Mouse (Mus musculus): ENCODE measurements at regions not wholly inside any gene's neighbourhood (a gene's known extent, or its start where the extent isn't known, plus 50 kb on each side); places are given as distances from the start of the nearest gene placed in this dataset.
"Not testable (repeated sequence)": the region's sequence is repeated elsewhere in the genome, so short reads cannot be mapped to it uniquely, and the experiment has no call there.

DNA sequence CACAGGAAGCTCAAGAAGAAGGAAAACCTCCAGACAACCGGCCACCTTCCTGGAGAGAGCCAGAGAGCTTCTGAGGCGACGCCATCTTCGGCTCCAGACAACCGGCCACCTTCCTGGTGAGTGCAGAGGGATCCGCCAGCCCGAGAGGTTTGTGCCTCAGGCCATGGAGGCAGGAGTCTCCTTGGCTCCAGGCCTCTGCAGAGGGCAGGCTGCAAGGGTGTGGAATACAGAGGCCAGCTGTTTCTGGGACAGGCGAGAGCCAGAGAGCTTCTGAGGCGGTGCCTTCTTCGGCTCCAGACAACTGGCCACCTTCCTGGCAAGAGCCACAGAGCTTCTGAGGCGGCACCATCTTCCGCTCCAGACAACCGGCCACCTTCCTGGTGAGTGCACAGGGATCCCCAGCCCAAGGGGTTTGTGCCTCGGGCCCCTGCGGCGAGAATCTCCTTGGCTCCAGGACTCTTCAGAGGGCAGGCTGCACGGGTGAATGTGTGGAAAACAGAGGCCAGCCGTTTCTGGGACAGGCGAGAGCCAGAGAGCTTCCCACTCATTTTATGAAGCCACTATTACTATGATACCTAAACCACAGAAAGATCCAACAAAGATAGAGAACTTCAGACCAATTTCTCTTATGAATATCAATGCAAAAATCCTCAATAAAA is 441.4 kb downstream of the Arl6ip6 start:
- not testable (repeated sequence) for DNase-seq

DNA sequence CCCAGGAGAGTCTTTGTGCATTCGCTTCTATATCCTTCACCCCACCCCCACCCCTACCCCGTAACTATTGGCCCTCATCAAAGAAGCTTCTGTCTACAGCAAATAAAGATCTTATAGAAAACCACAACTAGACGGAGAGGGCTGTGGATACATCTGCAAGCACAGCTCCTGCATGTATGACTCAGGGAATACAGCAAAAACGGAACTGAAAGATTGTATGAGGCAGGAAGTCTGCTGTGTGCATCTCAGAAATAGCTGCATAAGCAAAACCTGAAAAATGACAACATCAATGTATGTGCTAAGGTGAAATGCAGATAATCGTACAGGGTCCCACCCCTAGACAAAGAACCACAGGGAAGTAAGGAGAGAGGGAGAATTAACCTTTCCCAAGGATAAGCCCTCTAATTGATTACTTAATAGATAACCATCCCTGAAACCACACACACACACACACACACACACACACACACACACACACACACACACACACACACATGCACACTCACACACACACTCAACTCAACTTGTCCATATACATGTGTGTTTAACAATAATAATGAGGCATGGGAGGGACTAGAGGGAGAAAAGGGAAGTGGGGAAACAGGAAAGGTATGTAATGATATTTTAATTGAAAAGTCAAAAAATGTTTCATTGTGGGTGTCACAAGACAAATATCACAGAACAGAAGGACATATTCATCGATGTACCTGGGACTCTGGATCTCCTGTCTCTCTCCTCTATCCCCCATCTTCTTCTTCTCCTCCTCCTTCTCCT is 416.6 kb downstream of the Rprm start:
- DNase-seq: no peak

DNA sequence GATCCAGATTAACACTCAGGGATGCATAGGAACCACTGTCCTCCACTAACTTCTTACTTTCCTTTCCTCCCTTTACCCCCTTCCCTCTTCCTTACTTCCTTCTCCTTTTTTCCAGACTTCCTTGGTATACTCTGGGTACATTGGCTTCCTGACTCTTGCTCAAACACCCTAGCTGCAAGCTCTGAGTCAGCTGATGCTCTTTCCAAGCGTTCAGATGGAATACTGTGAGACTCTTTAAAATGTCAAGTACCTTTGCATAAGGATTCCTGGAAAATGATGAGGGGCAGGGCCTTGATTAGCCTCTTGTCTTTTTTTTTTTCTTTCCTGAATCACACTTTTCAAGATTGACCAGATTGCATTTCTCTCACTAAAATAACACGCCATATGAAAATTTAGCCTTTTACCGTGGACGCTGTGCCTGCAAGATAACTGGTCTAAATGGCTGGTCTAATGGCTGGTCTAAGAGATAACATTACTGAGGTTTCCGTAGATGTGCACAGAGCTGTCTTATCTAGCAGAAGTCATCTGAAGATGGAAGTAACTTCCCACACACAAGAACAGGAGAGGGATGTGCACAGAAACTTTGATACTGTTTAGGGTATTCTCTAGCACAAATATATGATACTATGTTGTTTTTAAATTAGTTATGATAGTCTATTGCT is 404.9 kb downstream of the Rprm start:
- DNase-seq: no peak

DNA sequence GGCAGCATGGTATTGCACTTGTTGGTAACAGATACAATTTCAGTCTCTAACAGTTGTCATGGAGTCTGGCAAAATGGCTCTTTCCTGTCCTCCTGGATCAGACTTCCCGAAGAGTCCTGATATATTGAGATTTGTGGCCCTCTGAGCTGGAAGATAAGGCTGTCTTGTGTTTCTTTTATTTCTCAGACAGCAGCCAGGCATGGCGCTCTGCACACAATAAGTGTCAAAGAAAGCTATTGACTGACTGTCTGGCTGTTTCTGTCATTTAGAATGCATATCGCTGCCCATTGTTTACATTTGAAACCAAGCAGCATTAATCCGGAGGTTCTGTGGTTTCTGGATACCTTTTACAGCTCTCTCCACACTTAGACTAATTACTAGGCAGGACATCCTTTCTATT is 402.8 kb downstream of the Rprm start:
- no peak for DNase-seq

DNA sequence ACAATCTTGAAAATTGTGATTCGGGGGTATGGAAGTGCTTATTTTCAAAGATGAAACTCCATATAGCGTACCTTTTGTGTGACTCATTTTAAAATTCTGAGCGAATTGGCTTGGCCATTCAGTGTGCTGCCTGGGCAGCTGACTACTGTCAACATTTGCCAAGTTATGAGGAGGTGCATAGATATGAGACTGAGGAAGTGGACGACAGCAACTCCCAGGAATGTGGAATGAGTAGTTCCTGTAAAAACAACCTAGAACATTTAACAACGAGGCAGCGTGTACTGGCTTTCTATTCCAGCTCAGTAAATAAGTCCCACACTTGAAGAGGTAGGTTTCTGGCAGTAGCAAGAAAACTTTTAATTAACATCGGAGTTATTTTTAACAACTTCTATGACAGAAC is 398.1 kb downstream of the Rprm start:
- DNase-seq: no peak

DNA sequence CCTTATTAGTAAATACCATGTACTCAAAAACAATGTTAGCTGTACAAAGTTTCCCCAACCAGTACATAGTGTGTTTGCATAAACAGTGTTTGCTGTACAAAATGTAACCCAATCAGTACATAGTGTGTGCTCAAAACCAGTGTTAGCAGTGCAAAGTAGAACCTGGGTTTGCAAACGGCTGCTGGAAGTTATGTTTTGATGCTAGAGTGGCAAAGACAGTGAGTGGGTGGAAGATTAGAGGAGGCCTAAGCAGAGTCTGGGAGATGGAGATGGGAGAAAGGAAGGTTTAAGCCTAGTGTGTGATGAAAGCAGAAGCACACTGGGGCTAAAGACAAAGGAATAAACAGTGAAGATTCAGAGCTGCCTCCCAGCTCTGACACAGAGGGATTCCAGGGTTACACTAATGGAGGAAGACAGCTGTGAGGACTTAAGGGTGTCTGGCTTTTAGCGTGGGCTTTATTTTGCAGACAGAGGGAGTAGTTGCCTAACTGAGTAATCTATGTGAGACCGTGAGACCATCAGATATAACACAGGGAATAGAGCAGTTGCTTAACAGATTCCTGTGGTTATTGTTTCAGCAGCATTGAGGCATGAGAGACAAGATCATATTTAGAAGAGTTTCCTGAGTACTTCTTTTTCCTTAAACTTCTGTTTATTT is 396.0 kb downstream of the Rprm start:
- no peak for DNase-seq

DNA sequence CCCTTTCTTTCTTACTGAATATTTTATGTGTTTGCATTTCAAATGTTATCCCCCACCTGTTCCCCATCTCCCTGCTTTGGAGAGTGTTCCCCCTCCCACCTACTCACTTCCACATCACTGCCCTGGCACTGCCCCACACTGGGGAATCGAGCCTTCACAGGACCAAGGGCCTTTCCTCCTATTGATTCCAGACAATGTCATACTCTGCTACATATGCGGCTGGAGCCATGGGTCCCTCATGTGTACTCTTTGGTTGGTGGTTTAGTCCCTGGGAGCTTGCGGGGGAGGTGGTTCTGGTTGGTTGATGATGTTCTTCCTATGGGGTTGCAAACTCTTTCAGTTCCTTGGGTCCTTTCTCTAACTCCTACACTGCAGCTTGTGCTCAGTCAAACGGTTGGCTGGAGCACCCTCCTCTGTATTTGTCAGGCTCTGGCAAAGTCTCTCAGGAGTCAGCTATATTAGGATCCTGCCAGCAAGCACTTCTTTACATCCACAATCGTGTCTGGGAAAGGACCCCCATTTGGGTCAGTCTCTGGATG is 393.7 kb downstream of the Rprm start:
- DNase-seq: no peak

DNA sequence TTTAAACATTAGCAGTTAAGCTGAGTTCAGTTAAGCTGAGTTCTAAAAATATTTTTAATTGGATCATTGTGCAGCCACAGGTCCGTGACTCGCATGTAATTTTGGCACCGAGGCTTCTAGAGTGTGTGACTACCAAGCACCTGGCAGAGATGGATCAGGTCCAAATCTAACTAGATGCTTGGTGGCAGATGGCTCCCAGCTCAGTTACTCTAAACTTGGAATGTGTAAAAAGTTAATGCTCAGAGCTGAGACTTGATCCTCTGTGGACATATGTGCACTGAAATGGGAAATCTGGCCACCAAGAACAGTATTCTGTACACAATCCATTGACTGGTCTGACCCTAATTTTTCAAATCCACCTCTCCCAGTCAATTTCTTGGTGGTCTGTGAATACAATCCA is 374.1 kb downstream of the Rprm start:
- no peak for DNase-seq

DNA sequence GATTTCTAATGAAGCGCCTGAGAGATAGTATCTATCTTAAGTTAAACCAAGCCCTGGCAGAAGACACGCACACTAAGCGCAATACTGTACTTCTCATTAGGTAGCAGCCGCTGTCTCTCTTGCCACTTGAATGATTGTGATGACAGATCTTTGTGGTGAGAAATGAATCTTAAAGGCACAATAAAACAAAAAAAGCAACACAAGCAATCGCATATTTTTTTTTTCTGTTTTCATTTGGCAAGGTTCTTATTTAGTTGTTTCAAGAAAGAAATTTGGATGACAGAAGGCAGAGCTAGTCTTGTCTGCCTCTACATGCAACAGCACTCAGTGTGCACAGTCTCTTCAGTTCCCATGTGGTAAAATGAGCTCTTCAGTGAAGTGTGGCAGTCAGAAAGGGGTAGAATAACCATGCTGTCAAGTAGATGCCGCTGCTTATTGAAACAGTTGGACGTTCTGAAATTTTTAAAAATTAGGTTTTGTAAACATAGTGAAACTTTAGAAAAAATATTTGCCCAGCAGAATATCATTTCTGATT is 372.2 kb downstream of the Rprm start:
- DNase-seq: no peak

DNA sequence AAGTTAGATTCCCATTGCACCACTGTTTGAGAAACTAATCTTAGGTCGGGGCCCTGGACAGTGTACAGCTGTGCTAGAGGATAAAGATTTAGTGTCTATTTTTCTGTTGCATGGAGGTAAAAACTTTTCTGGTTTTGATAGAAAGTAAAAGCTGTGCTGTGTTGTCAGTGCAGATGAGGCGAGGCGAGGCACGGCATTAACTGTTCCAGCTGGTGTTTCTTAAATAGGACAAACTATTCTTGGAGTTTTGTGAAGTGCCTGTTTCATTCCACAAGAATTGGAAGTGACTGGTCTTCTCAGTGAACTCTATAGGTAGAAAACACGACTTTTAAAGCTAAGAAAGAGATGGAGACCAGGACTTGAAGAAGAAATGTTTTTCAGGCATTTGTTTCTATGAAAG is 370.3 kb downstream of the Rprm start:
- DNase-seq: no peak

DNA sequence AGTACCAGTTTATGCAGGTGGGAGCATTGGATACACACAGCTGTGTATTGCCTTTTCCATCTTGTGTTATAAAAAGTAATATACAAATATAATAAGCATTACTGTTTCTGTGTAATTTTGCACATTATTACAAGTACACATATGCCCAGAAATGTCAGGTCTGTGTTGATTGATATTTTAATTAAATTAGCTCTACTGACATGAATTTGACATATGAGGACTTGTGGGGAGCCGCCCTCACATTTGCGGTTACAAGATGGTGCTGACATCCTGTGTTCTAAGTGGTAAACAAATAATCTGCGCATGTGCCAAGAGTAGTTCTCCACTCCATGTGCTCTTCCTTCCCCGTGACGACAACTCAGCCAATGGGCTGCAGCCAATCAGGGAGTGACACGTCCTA is 362.1 kb downstream of the Rprm start:
- no peak for DNase-seq

DNA sequence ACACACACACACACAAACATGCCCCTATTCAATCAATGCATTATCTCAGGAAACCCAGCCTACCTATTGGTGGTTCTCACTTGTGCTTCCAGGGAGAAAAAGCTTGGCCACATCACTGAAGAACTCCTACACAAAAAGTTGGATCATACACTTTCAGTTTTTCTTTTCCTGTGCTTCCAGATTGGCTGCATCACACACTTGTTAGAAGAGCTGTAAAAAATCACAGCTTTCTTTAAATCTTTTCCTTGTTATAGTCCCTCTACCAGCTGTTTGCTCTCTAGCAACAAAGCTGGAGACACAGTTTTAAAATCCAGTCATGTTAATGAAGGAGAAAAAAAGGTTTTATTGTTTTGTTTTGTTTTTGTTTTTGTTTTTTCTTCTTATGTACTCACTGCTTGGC is 356.7 kb downstream of the Rprm start:
- DNase-seq: no peak

DNA sequence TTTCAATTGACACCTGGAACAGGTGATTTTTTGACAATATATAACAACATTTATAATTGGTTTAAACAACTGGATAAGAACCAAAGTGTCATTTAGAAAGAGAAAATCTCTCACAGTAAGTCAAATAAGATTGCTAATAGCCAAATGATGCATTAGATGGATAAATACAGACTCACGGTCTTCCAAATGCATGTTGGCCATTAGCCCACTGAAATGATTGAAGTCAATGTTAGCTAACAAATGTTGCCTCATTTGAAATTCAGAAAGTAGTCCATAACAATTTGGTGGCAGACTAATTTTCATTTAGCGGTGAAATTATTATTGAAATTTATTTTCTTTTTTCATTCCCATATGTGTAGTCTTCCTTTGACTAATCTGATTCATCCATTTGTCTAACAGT is 354.9 kb downstream of the Rprm start:
- no peak for DNase-seq

DNA sequence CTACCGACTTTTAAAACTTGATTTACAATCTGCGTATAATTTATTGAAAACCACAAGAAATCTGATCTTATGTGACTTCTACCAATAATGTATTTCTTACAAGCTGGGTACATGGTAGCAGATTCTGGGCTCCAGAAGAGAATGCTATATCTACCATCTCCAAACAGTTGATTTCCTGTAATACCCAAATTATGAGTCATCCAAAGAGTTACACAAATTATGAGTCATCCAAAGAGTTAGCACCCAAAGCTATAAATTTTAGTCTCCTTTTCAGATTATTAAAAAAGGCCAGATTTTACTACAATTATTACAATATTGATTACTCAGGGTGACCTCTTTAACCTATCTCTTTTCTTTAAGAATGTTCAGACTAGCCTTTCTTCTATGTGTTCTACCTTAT is 321.9 kb downstream of the Rprm start:
- DNase-seq: no peak

DNA sequence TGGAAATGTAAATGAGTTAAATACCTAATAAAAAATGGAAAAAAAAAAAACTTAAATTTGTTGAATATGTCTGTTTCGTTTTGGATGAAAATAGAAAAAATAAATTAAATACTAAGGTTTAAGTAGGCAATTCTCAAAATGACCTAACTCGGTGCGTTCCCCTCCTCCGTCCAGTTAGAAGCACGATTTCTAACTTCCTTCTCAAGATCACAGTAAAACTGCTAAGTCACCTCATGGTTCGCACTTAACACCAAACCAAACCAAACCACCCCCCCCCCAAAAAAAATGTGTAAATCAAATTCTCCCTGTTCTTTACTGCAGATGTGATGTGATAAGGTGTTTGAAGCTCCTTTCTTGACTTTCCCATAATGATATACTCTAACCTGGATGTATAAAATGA is 303.3 kb downstream of the Rprm start:
- not testable (repeated sequence) for DNase-seq

DNA sequence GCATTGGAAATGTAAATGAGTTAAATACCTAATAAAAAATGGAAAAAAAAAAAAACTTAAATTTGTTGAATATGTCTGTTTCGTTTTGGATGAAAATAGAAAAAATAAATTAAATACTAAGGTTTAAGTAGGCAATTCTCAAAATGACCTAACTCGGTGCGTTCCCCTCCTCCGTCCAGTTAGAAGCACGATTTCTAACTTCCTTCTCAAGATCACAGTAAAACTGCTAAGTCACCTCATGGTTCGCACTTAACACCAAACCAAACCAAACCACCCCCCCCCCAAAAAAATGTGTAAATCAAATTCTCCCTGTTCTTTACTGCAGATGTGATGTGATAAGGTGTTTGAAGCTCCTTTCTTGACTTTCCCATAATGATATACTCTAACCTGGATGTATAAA is 296.8 kb downstream of the Rprm start:
- DNase-seq: not testable (repeated sequence)

DNA sequence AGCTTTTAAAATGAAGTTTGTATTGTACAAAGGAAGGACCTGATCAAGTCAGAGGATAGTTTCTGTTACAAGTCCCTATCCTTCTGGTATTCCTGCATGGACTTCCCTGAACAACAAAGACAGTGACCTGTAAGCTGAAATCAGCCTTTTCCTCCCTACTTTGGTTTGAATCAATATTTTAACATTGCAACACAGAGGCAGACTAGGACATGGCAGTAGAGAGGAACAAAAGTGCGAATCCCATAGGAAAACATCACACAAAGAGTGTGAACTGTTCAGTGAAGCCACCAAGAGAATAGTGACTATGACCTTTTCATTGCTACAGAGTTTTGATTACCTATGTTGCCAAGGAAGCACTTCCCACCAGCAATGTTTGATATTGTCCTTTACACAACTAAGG is 288.7 kb downstream of the Rprm start:
- no peak for DNase-seq

DNA sequence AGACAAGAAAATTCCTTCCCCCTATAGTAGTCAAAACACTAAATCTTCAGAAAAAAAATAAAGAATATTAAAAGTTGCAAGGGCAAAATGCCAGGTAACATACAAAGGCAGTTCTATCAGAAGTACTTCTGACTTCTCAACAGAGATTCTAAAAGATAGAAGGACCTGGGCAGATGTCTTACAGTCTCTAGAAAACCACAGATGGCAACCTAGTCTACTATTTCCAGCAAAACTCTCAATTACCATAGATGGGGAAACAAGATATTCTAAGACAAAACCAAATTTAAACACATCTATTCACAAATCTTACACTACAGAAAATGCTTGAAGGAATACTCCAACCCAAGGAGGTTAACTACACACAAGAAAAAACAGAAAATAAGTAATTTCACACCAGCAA is 281.7 kb downstream of the Rprm start:
- no peak for DNase-seq

DNA sequence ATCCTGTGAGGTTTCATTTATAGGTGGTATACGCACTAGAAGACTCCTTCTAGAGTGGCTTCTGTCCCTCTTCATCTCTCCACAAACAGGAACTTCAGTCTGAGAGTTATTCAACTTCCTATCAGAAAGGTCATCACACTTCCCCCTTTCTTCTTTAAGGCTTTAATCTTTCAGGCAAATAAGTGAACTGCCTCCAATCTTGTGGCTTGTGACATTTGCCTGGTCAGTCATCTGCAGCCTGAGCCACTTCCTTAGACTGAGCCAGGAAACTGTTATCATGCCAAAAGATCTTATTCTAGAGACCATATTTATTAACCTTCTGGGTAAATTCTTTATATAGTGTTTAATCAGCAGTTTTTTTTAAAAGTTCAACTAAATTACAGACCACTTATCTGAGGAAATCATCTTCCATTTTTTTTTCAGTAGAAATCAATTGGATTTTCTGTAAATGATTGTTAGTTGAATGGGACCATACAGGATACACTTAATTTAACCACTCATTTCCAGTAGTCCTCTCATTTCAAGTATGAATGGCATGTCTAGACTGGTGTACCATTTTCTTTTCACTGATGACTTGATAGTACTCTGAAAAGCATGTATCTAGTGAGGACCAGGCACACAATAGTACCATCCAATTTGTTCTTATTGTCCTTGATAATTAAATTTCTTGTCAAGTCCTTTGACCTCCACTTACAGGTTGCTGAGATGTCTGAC is 234.4 kb downstream of the Rprm start:
- no peak for DNase-seq
